Mouse (Mus musculus): ENCODE results near the gene Olig2.

DNA sequence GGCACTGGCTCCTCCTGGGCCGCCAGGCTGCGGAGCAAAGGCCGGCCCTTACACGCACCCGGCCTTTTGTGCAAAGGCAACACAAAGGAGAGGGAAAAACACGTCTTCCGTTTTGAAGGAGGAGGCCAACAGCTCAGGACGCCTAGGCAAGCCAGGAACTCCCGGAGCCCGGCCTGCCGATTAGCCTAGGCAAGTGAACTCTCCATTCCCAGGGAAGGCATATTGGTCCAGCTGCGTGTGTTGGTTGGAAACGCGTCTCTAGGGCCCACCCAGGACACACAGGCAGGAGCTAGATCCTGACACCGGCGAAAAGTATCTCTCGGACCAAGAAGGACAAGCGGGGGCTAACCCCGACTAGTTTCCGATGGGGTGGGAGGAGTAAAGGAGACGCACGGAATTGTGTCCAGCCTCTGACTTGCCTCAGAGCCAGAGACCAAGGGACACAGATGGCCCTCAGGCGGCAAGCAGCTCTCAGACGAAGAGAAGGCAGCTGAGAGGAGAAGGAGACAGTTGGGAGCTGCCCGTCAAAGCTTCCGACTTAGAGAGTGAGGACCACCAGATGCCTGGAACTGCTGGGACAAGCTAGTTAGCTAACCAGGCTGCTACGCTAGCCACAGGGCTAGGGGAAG lies 2.5 kb upstream of the Olig2 start:
- TF ChIP-seq CTCF (IDR thresholded peaks at IDR 0.05; ENCODE audit: low read depth, low read length), result no peak
- TF ChIP-seq POLR2A (IDR thresholded peaks at IDR 0.05; ENCODE audit: borderline replicate concordance, low read depth, low read length), result no peak

Measured in bone marrow macrophage, adult 2 months (primary cell).